Mouse (Mus musculus) bone marrow, adult 2 months (tissue): ENCODE results near the gene Abhd12b.

ENCODE experiments used
- CTCF ChIP-seq: fragments of 200-500 bp; IDR thresholded peaks from 2 replicates; pipeline ENCODE4 v1.5.1; 2011; ENCODE audit warnings: low read length, control low read depth; ENCODE audit not compliant: control insufficient read depth, insufficient read depth
- POLR2A ChIP-seq: fragments of 200-500 bp; IDR thresholded peaks from 2 replicates; pipeline ENCODE4 v1.6.1; 2011; ENCODE audit warnings: low read depth, mild to moderate bottlenecking, control low read depth, low read length, borderline replicate concordance; ENCODE audit not compliant: control insufficient read depth

DNA sequence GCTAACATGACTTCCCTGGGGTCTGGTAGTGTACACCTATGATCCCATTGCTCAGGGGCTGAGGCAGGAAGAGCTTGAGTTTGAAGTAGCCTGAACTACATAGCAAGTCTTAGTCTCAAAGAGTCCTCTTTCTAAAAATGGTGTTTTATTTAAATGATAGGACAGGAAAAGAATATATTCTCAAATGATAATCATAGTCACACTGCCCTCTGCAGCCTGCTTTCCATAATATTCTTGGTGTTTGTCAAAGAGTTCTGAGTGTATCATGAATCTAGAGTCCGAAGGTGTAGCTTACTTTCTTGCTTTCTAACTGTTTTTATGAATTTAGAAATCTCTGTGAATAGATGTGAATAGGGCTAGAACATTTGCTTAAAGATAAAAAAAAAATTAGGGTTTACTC is 16.0 kb downstream of the Abhd12b start:
- TF ChIP-seq POLR2A (no peak), CTCF (no peak)
